Mouse (Mus musculus) G1E (cell line): ENCODE measurements at regions not wholly inside any gene's neighbourhood (a gene's known extent, or its start where the extent isn't known, plus 50 kb on each side); places are given as distances from the start of the nearest gene placed in this dataset.

Experiments used
- CTCF ChIP-seq: IDR thresholded peaks from 2 replicates; pipeline ENCODE4 v1.5.1; 2012; ENCODE audit warnings: low read depth, low read length, inconsistent platforms, mixed read lengths
- GATA1 ChIP-seq: IDR thresholded peaks from 2 replicates; pipeline ENCODE4 v1.6.1; 2012; ENCODE audit warnings: borderline replicate concordance, low read length, inconsistent platforms, mixed read lengths

GRCm38 (mm10) chr15:41347221-41347620, 1213.1 kb downstream of the 9330182O14Rik start:
- TF ChIP-seq CTCF (no peak), GATA1 (no peak)
